8 mouse cellular contexts compared by ENCODE assay signal in the genomic region with DNA sequence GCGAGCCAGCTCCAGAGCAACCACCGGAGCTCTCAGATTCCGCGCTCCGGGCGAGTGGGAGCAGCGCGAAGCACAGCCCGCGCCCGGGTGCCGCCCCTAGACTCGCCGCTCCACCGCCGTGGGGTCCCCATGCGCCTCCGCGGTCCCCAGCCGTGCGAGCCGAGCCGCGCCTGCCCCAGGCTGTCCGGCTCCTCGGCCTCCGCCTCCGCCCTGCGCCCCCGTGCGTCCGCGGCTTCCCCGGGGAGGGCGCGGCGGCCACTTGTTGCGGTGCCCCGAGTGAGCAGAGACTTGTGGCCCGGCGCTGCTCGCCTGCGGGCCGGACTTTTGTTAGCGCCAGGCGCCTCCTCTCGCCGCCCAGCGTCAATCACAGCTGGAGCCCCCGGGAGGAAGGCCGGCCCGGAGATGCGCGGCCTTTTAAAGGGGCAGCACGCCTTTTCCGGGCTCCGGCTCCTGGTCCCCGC. TPM values are rescaled to one million over a fixed set of nuclear protein-coding genes. Genes with fewer than 3 reads are reported as not detected.
DNase-seq lines count a peak whose midpoint lies in the region; ATAC-seq and TF ChIP-seq lines count a peak whose summit lies in the region.

A gene (minus strand): TSS at position 330 of the 461 bp plus-strand sequence.

- H3K9ac ChIP-seq in intestine, embryonic 14.5 days (ENCODE audit: low read length): peak within 1 kb of the TSS; percentile 85
- H3K9ac ChIP-seq in midbrain, embryonic 11.5 days (ENCODE audit: low read length): peak within 1 kb of the TSS; percentile 83

- peak; percentile 92 for DNase-seq in adrenal gland, postnatal 25 days
- DNase-seq in embryo, embryonic 10.5 days (ENCODE audit: low spot score): peak; percentile 89
- DNase-seq in gastrocnemius, postnatal 25 days: peak; percentile 87
- DNase-seq in intestine, embryonic 14.5 days (ENCODE audit: low spot score): peak; percentile 90
- peak; percentile 60 to 74 for DNase-seq in left cerebral cortex, postnatal 36 days (ENCODE audit: low spot score in 2 of 2)
- peak; percentile 98 for DNase-seq in midbrain, embryonic 11.5 days (ENCODE audit: low spot score, missing footprints)
- DNase-seq in spleen, adult 2 months (ENCODE audit: low read depth in 1 of 2, low spot score in 2 of 2): peak in 1 of 2 experiments; percentile 6

- peak within 1 kb of the TSS; percentile 87 for H3K4me3 ChIP-seq in intestine, embryonic 14.5 days (ENCODE audit: low read depth, low read length)
- H3K4me3 ChIP-seq in midbrain, embryonic 11.5 days (ENCODE audit: low read depth, low read length): peak within 1 kb of the TSS; percentile 81
- H3K4me3 ChIP-seq in spleen, adult 2 months (ENCODE audit: extremely low read depth, insufficient read depth, insufficient read length): peak within 1 kb of the TSS; percentile 42

- H3K27ac ChIP-seq in intestine, embryonic 14.5 days (ENCODE audit: low read depth): peak within 1 kb of the TSS; percentile 93
- peak within 1 kb of the TSS; percentile 68 for H3K27ac ChIP-seq in midbrain, embryonic 11.5 days (ENCODE audit: low read depth, low read length)
- peak within 1 kb of the TSS; percentile 35; the same call in 1 of the 2 replicates for H3K27ac ChIP-seq in spleen, adult 2 months (ENCODE audit: insufficient read depth, low read length)

- H3K9me3 ChIP-seq in intestine, embryonic 14.5 days (ENCODE audit: control insufficient read depth, low read length): no peaks in the 10 kb centered on the region
- no peaks in the 10 kb centered on the region for H3K9me3 ChIP-seq in midbrain, embryonic 11.5 days (ENCODE audit: control insufficient read depth, low read length)

- TF ChIP-seq POLR2A in spleen, adult 2 months (IDR thresholded peaks at IDR 0.05; ENCODE audit: low read depth, low read length): no peak

- H3K4me1 ChIP-seq in intestine, embryonic 14.5 days (replicated peaks; ENCODE audit: control insufficient read depth, insufficient read depth, low read length): peaks cover 13% of the 10 kb centered on the region
- H3K4me1 ChIP-seq in midbrain, embryonic 11.5 days (ENCODE audit: control insufficient read depth, insufficient read depth, low read length): peaks cover 4% of the 10 kb centered on the region
- H3K4me1 ChIP-seq in spleen, adult 2 months (ENCODE audit: control insufficient read depth, insufficient read depth, insufficient read length): no peaks in the 10 kb centered on the region; the same call in 1 of the 2 replicates

- intact Hi-C loops in left cerebral cortex, postnatal 36 days (cut with DNase I): loop anchor here (10.0 kb wide), 1 partner anchor 250 kb away; no protein-coding TSS in a partner anchor

- no peak for TF ChIP-seq CTCF in spleen, adult 2 months (IDR thresholded peaks at IDR 0.05; ENCODE audit: extremely low read depth, insufficient read depth, insufficient read length, insufficient replicate concordance)

- peak; percentile 92 for ATAC-seq in intestine, embryonic 14.5 days (replicated peaks; ENCODE audit: low FRiP score, low TSS enrichment, low read depth)
- peak; percentile 92 for ATAC-seq in midbrain, embryonic 11.5 days (ENCODE audit: low FRiP score)
- no peak for ATAC-seq in activated CD4-positive, CD25-positive, alpha-beta regulatory T cell, adult 4 months

- H3K4me2 ChIP-seq in intestine, embryonic 14.5 days (ENCODE audit: low read length): peak within 1 kb of the TSS; percentile 76
- peak within 1 kb of the TSS; percentile 49 for H3K4me2 ChIP-seq in midbrain, embryonic 11.5 days

- under 1% methylated on average over 58 of the region's 58 CpGs for WGBS in intestine, embryonic 14.5 days
- under 1% methylated on average over 43 of the region's 58 CpGs for WGBS in midbrain, embryonic 11.5 days
- WGBS in spleen, adult 2 months: 1% methylated on average over 57 of the region's 58 CpGs

- H3K36me3 ChIP-seq in intestine, embryonic 14.5 days (ENCODE audit: control insufficient read depth, insufficient read depth, low read length): no peaks in the 10 kb centered on the region
- H3K36me3 ChIP-seq in midbrain, embryonic 11.5 days (ENCODE audit: control insufficient read depth, insufficient read depth, low read length): no peaks in the 10 kb centered on the region
- no peaks in the 10 kb centered on the region for H3K36me3 ChIP-seq in spleen, adult 2 months (ENCODE audit: control insufficient read depth, insufficient read depth, low read length)

- H3K27me3 ChIP-seq in intestine, embryonic 14.5 days (replicated peaks; ENCODE audit: control insufficient read depth, insufficient read depth, low read length): no peaks in the 10 kb centered on the region
- no peaks in the 10 kb centered on the region for H3K27me3 ChIP-seq in midbrain, embryonic 11.5 days (ENCODE audit: control insufficient read depth, insufficient read depth, low read length)
- peaks cover 4% of the 10 kb centered on the region for H3K27me3 ChIP-seq in spleen, adult 2 months (ENCODE audit: control insufficient read depth, insufficient read depth, low read length)

RNA-seq across cellular contexts. Expression of the gene that starts here (rescaled TPM):
- total RNA-seq in adrenal gland, postnatal 25 days (2021): 15.5 and 15.8 TPM in 2 replicates
- 1 to 10 TPM; 1.7 to 2.0 TPM for total RNA-seq in gastrocnemius, postnatal 25 days (2021)
- 21.2 and 24.6 TPM in 2 replicates for polyA plus RNA-seq in intestine, embryonic 14.5 days (2014; fragmentation: Nextera tagmentation; extraction: Ambion mirVana)
- total RNA-seq in left cerebral cortex, postnatal 36 days (2021): 1 to 10 TPM; 1.8 to 2.5 TPM
- 12.1 and 13.6 TPM in 2 replicates for polyA plus RNA-seq in midbrain, embryonic 11.5 days (2014; fragmentation: Nextera tagmentation; extraction: Ambion mirVana)
- polyA plus RNA-seq in spleen, adult 2 months (2012; rRNA removed): 1.7 and 1.9 TPM in 2 replicates
- polyA plus RNA-seq in activated CD4-positive, CD25-positive, alpha-beta regulatory T cell, adult 4 months (2017; shearing (Covaris generic)): under 1 TPM in 1 of 2 experiments, not detected in 1; 0.20 TPM

Comparison
In these comparisons a context has a peak if more than half of its experiments do, and no peak if none do; other contexts are left out.
1. H3K27ac ChIP-seq: peak in every context shown above with its lines; median percentile 93 in intestine, embryonic 14.5 days; 68 in midbrain, embryonic 11.5 days; 35 in spleen, adult 2 months.